Mouse (Mus musculus): ENCODE measurements around the gene Pbx1.

Gene Pbx1

GRCm38 (mm10) chr1:168341368-168341767 is 90.7 kb downstream of the Pbx1 start:
- DNase-seq, result no peak

- no peak for DNase-seq
Measured at GRCm38 (mm10) chr1:168336238-168336818, 95.7 kb downstream of the Pbx1 start.

- DNase-seq, result no peak
Measured at GRCm38 (mm10) chr1:168334831-168335574, 97.1 kb downstream of the Pbx1 start.

GRCm38 (mm10) chr1:168332056-168332455 is 100.0 kb downstream of the Pbx1 start:
- DNase-seq, result no peak

- DNase-seq, result no peak
Measured at GRCm38 (mm10) chr1:168328236-168328605, 103.8 kb downstream of the Pbx1 start.

GRCm38 (mm10) chr1:168327405-168328235 is 104.5 kb downstream of the Pbx1 start:
- no peak for DNase-seq

GRCm38 (mm10) chr1:168325786-168326185 is 106.3 kb downstream of the Pbx1 start:
- no peak for DNase-seq

GRCm38 (mm10) chr1:168324306-168325085 is 107.6 kb downstream of the Pbx1 start:
- DNase-seq, result no peak

GRCm38 (mm10) chr1:168323436-168324108 is 108.5 kb downstream of the Pbx1 start:
- DNase-seq, result no peak

- peak in 1 of 2 experiments; percentile 8 for DNase-seq
Measured at GRCm38 (mm10) chr1:168322892-168323291, 109.2 kb downstream of the Pbx1 start.

- DNase-seq, result no peak
Measured at GRCm38 (mm10) chr1:168319695-168320094, 112.4 kb downstream of the Pbx1 start.

GRCm38 (mm10) chr1:168318899-168319469 is 113.1 kb downstream of the Pbx1 start:
- no peak for DNase-seq

- DNase-seq, result no peak
Measured at GRCm38 (mm10) chr1:168313772-168314171, 118.3 kb downstream of the Pbx1 start.

GRCm38 (mm10) chr1:168312710-168313447 is 119.2 kb downstream of the Pbx1 start:
- no peak for DNase-seq

GRCm38 (mm10) chr1:168309101-168309521 is 123.0 kb downstream of the Pbx1 start:
- no peak for DNase-seq

- DNase-seq, result no peak
Measured at GRCm38 (mm10) chr1:168307275-168308182, 124.5 kb downstream of the Pbx1 start.

- no peak for DNase-seq
Measured at GRCm38 (mm10) chr1:168300505-168300904, 131.6 kb downstream of the Pbx1 start.

GRCm38 (mm10) chr1:168299928-168300365 is 132.1 kb downstream of the Pbx1 start:
- DNase-seq, result no peak

- DNase-seq, result no peak
Measured at GRCm38 (mm10) chr1:168299181-168299580, 132.9 kb downstream of the Pbx1 start.

GRCm38 (mm10) chr1:168296290-168296689 is 135.8 kb downstream of the Pbx1 start:
- no peak for DNase-seq

Data from spleen, adult 18-20 months (tissue).